Mouse (Mus musculus) kidney, adult 2 months (tissue): ENCODE measurements around the gene Fbxl2.
"Not testable (repeated sequence)": the region's sequence is repeated elsewhere in the genome, so short reads cannot be mapped to it uniquely, and the experiment has no call there.

Source experiments
- CTCF ChIP-seq: fragments of 200-500 bp; conservative IDR thresholded peaks from 2 replicates; pipeline ENCODE4 v1.5.1; 2011; ENCODE audit warnings: low read depth, mild to moderate bottlenecking, control low read depth, low read length, moderate library complexity, mixed read lengths; ENCODE audit not compliant: insufficient read depth, insufficient read length
- POLR2A ChIP-seq: fragments of 200-500 bp; IDR thresholded peaks from one replicate; pipeline ENCODE4 v1.6.1; 2011; ENCODE audit warnings: low read depth, low read length, control low read depth

- TF ChIP-seq CTCF, POLR2A: not testable (repeated sequence)
Measured at GRCm38 (mm10) chr9:114088885-114089284, 42.9 kb upstream of the Fbxl2 start.
